Mouse (Mus musculus) erythroblast, embryonic 14.5 days (primary cell): ENCODE data around the gene Pofut1. TPM values are rescaled to one million over a fixed set of nuclear protein-coding genes. Genes with fewer than 3 reads are reported as not detected.

Experiments
- H3K27me3 ChIP-seq: 2 replicates; pipeline ENCODE4 v1.6.1; 2012; ENCODE audit warnings: inconsistent platforms; ENCODE audit not compliant: control insufficient read depth
- H3K36me3 ChIP-seq: 2 replicates; pipeline ENCODE4 v1.6.1; 2012; ENCODE audit warnings: mild to moderate bottlenecking, inconsistent platforms; ENCODE audit not compliant: control insufficient read depth
- H3K4me1 ChIP-seq: 2 replicates; pipeline ENCODE4 v1.6.1; 2012; ENCODE audit warnings: inconsistent platforms; ENCODE audit not compliant: control insufficient read depth
- H3K4me3 ChIP-seq: replicated peaks from 2 replicates; pipeline ENCODE3; 2012; ENCODE audit warnings: moderate library complexity, mild to moderate bottlenecking, inconsistent platforms
- H3K9me3 ChIP-seq: 2 replicates; pipeline ENCODE4 v1.6.1; 2012; ENCODE audit warnings: low read length, inconsistent platforms, mixed read lengths; ENCODE audit not compliant: control insufficient read depth
- GATA1 ChIP-seq: IDR thresholded peaks from 2 replicates; pipeline ENCODE4 v1.6.1; 2012; ENCODE audit warnings: low read length, inconsistent platforms, mixed read lengths
- TAL1 ChIP-seq: IDR thresholded peaks from 3 replicates; pipeline ENCODE4 v1.6.1; 2012; ENCODE audit warnings: low read length, inconsistent platforms, mixed read lengths
- polyA plus RNA-seq: library from polyadenylated mRNA; stranded (reverse); fragments of >175 nt; gene quantifications from 2 replicates; pipeline ENCODE4 v1.2.3, GENCODE M21; 2012

Gene Pofut1
- polyA plus RNA-seq, 1 experiment: 0.97 TPM

GRCm38 (mm10) chr2:153278357-153278756, 37.0 kb downstream of the Pofut1 start:
- TF ChIP-seq TAL1 (no peak), GATA1 (no peak)
- H3K27me3 ChIP-seq: no peaks in the 10 kb centered on the region
- peaks cover 29% of the 10 kb centered on the region for H3K4me1 ChIP-seq
- H3K36me3 ChIP-seq: no peaks in the 10 kb centered on the region
- H3K4me3 ChIP-seq: no peak overlapping the region
- H3K9me3 ChIP-seq: peaks cover 6% of the 10 kb centered on the region

GRCm38 (mm10) chr2:153283919-153284318, 42.6 kb downstream of the Pofut1 start:
- no peak for TF ChIP-seq GATA1
- TF ChIP-seq TAL1: no peak
- no peak overlapping the region for H3K4me3 ChIP-seq
- no peaks in the 10 kb centered on the region for H3K27me3 ChIP-seq
- no peaks in the 10 kb centered on the region for H3K36me3 ChIP-seq
- H3K9me3 ChIP-seq: no peaks in the 10 kb centered on the region
- peaks cover 2% of the 10 kb centered on the region; the same call in 1 of the 2 replicates for H3K4me1 ChIP-seq

GRCm38 (mm10) chr2:153286524-153286923, 45.2 kb downstream of the Pofut1 start:
- Histone ChIP-seq H3K27me3 (no peaks in the 10 kb centered on the region), H3K9me3 (no peaks in the 10 kb centered on the region), H3K36me3 (no peaks in the 10 kb centered on the region), H3K4me3 (no peak overlapping the region), H3K4me1 (peaks cover 11% of the 10 kb centered on the region)
- TF ChIP-seq GATA1 (no peak), TAL1 (no peak)

GRCm38 (mm10) chr2:153287835-153288234, 46.5 kb downstream of the Pofut1 start:
- no peaks in the 10 kb centered on the region for H3K27me3 ChIP-seq
- no peak overlapping the region for H3K4me3 ChIP-seq
- no peaks in the 10 kb centered on the region for H3K36me3 ChIP-seq
- H3K4me1 ChIP-seq: peaks cover 24% of the 10 kb centered on the region
- TF ChIP-seq GATA1 (no peak), TAL1 (no peak)
- no peaks in the 10 kb centered on the region for H3K9me3 ChIP-seq

GRCm38 (mm10) chr2:153290938-153291928, 49.9 kb downstream of the Pofut1 start, which contains the start of gene Kif3b:
Kif3b (plus strand) TSS chr2:153291413.
- Histone ChIP-seq H3K9me3 (no peaks in the 10 kb centered on the region), H3K36me3 (peaks cover 2% of the 10 kb centered on the region), H3K27me3 (no peaks in the 10 kb centered on the region), H3K4me3 (peak within 1 kb of the TSS; percentile 75), H3K4me1 (peaks cover 37% of the 10 kb centered on the region)
- TF ChIP-seq TAL1: no peak

GRCm38 (mm10) chr2:153292305-153292861, 51.0 kb downstream of the Pofut1 start:
- H3K9me3 ChIP-seq: no peaks in the 10 kb centered on the region
- H3K4me3 ChIP-seq: peak overlapping the region; percentile 75
- TF ChIP-seq GATA1: no peak
- no peak for TF ChIP-seq TAL1
- no peaks in the 10 kb centered on the region for H3K27me3 ChIP-seq
- H3K36me3 ChIP-seq: peaks cover 2% of the 10 kb centered on the region
- peaks cover 34% of the 10 kb centered on the region for H3K4me1 ChIP-seq

GRCm38 (mm10) chr2:153295196-153295595, 53.9 kb downstream of the Pofut1 start:
- Histone ChIP-seq H3K4me3 (no peak overlapping the region), H3K9me3 (no peaks in the 10 kb centered on the region), H3K36me3 (peaks cover 4% of the 10 kb centered on the region), H3K4me1 (peaks cover 50% of the 10 kb centered on the region), H3K27me3 (no peaks in the 10 kb centered on the region)
- TF ChIP-seq TAL1 (no peak), GATA1 (no peak)

GRCm38 (mm10) chr2:153297771-153298170, 56.4 kb downstream of the Pofut1 start:
- Histone ChIP-seq H3K4me3 (no peak overlapping the region), H3K36me3 (peaks cover 4% of the 10 kb centered on the region), H3K4me1 (peaks cover 29% of the 10 kb centered on the region), H3K9me3 (no peaks in the 10 kb centered on the region), H3K27me3 (no peaks in the 10 kb centered on the region)
- TF ChIP-seq GATA1: no peak
- TF ChIP-seq TAL1: no peak

GRCm38 (mm10) chr2:153298460-153298859, 57.1 kb downstream of the Pofut1 start:
- peaks cover 23% of the 10 kb centered on the region for H3K4me1 ChIP-seq
- H3K9me3 ChIP-seq: no peaks in the 10 kb centered on the region
- no peak for TF ChIP-seq GATA1
- TF ChIP-seq TAL1: no peak
- H3K36me3 ChIP-seq: peaks cover 4% of the 10 kb centered on the region
- no peaks in the 10 kb centered on the region for H3K27me3 ChIP-seq
- no peak overlapping the region for H3K4me3 ChIP-seq
